Mouse (Mus musculus): Measurements from ENCODE around the gene 4931422A03Rik. TPM values are rescaled to one million over a fixed set of nuclear protein-coding genes. Genes with fewer than 3 reads are reported as not detected.
A peak's percentile ranks its signal among the peaks of the same experiment; 100 is the strongest.

4931422A03Rik gene
- total and polyA plus RNA-seq, 3 experiments = 0.50 to 4.9 TPM; not detected in 1

DNA sequence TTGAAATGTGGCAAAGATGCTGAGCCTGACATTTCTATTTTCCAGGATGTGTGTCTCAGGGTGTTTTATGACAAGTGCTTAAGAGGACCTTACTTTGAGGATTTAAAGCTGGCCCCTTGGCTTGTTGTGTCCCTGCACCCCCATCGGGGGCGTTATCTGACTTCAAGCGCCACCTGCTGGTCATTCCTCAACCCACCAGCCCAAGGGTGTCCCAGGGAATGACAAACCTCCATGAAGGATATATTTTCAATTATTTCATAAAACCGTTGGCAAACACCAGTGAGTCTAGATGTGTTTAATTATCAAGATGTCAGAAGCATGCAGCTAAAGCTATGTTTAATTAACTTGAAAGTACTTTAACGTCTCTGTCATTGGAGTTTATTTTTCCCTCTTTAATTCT is 45.9 kb downstream of the 4931422A03Rik start (continued):
- no peak for TF ChIP-seq E2F4 (IDR thresholded peaks at IDR 0.05; ENCODE audit: borderline replicate concordance, low read depth, low read length)
- peak; percentile 34; the same call in 1 of the 2 replicates for TF ChIP-seq GATA1 (IDR thresholded peaks at IDR 0.05; ENCODE audit: low read depth, low read length)
- peak; percentile 98 for TF ChIP-seq SMC3 (IDR thresholded peaks at IDR 0.05; ENCODE audit: low read depth, low read length)
- no peak for TF ChIP-seq ELF1 (IDR thresholded peaks at IDR 0.05; ENCODE audit: low read depth, low read length)
- no peak for TF ChIP-seq MYC (IDR thresholded peaks at IDR 0.05; ENCODE audit: low read depth, low read length)
- no peak for TF ChIP-seq POLR2AphosphoS5 (IDR thresholded peaks at IDR 0.05; ENCODE audit: borderline replicate concordance, low read depth, low read length)
- no peak for TF ChIP-seq KAT2A (conservative IDR thresholded peaks at IDR 0.05; ENCODE audit: low read depth, low read length)
- TF ChIP-seq MXI1 (IDR thresholded peaks at IDR 0.05; ENCODE audit: low read depth, low read length) = no peak
- no peak for TF ChIP-seq SIN3A (IDR thresholded peaks at IDR 0.05; ENCODE audit: low read length)
- TF ChIP-seq TAL1 (IDR thresholded peaks at IDR 0.05; ENCODE audit: low read length) = no peak
- TF ChIP-seq POLR2A (IDR thresholded peaks at IDR 0.05; ENCODE audit: control insufficient read depth in 1 of 2, insufficient read depth in 1 of 2, low read depth in 1 of 2, low read length in 2 of 2, poor library complexity in 1 of 2) = no peak

DNA sequence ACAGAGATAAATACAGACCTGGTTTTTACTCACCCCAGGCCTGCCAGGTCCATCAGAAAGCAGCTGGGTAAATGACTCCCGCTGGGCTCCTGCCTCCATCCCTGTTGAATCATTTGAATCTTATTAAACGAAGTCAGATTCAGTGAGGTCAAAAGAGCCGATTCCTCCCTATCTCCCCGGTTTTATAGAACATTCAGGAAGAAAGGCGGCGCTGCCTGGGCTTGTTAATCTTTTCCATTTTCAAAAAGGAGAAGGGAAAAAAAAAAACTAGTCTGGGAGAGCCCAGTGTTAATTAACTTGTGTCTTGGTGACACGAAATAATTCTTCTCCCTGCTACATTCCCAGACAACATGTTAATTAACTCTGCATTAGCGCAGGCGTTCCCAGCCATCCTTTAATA is 50.4 kb downstream of the 4931422A03Rik start:
- no peak for DNase-seq (ENCODE audit: low read depth, low spot score)
- H3K27me3 ChIP-seq (ENCODE audit: control insufficient read depth in 1 of 2, insufficient read depth in 2 of 2, low read length in 2 of 2) = no peaks in the 10 kb centered on the region
- no peak overlapping the region for H3K4me3 ChIP-seq (ENCODE audit: control insufficient read depth in 1 of 2, insufficient read depth in 1 of 2, low read depth in 2 of 2, low read length in 2 of 2)
- peaks cover 17 to 33% of the 10 kb centered on the region in 2 experiments for H3K36me3 ChIP-seq (ENCODE audit: control insufficient read depth in 1 of 2, insufficient read depth in 2 of 2, low read length in 2 of 2)
- no peaks in the 10 kb centered on the region for H3K9me3 ChIP-seq (replicated peaks; ENCODE audit: insufficient read depth, low read length)
- peaks cover 14% of the 10 kb centered on the region for H3K79me2 ChIP-seq (ENCODE audit: control insufficient read depth, insufficient read depth, low read length, poor library complexity)
- no peak overlapping the region for H3K27ac ChIP-seq (ENCODE audit: control insufficient read depth, low read depth, low read length)
- TF ChIP-seq MYB (IDR thresholded peaks at IDR 0.05; ENCODE audit: low read depth, low read length) (no peak), UBTF (IDR thresholded peaks at IDR 0.05; ENCODE audit: borderline replicate concordance, insufficient read depth, low read depth, low read length) (no peak), BHLHE40 (IDR thresholded peaks at IDR 0.05; ENCODE audit: borderline replicate concordance, low read depth, low read length) (no peak), USF2 (IDR thresholded peaks at IDR 0.05; ENCODE audit: borderline replicate concordance in 1 of 2, insufficient read depth in 1 of 2, low read depth in 1 of 2, low read length in 2 of 2) (no peak), TBP (IDR thresholded peaks at IDR 0.05; ENCODE audit: low read depth, low read length) (no peak), ZNF384 (IDR thresholded peaks at IDR 0.05; ENCODE audit: low read depth, low read length) (no peak), EP300 (IDR thresholded peaks at IDR 0.05; ENCODE audit: low read depth in 1 of 2, low read length in 2 of 2) (no peak), CHD1 (IDR thresholded peaks at IDR 0.05; ENCODE audit: low read depth, low read length) (no peak), ZKSCAN1 (IDR thresholded peaks at IDR 0.05; ENCODE audit: low read depth, low read length) (no peak), POLR2AphosphoS5 (IDR thresholded peaks at IDR 0.05; ENCODE audit: borderline replicate concordance, low read depth, low read length) (no peak), JUND (IDR thresholded peaks at IDR 0.05; ENCODE audit: low read depth, low read length) (no peak), MAFK (IDR thresholded peaks at IDR 0.05; ENCODE audit: borderline replicate concordance, low read depth, low read length) (no peak), KAT2A (conservative IDR thresholded peaks at IDR 0.05; ENCODE audit: low read depth, low read length) (no peak), GATA1 (IDR thresholded peaks at IDR 0.05; ENCODE audit: low read depth, low read length) (no peak), TCF12 (IDR thresholded peaks at IDR 0.05; ENCODE audit: low read depth, low read length) (no peak), ETS1 (IDR thresholded peaks at IDR 0.05; ENCODE audit: low read depth, low read length) (no peak)
- H3K4me1 ChIP-seq (ENCODE audit: control insufficient read depth in 1 of 2, insufficient read depth in 2 of 2, low read length in 2 of 2) = no peaks in the 10 kb centered on the region
- H3K9ac ChIP-seq (ENCODE audit: control insufficient read depth, low read depth, low read length, poor library complexity, severe bottlenecking) = no peak overlapping the region
